Mouse (Mus musculus): ENCODE data around the gene Msl1. TPM values are rescaled to one million over a fixed set of nuclear protein-coding genes. Genes with fewer than 3 reads are reported as not detected.
A peak's percentile ranks its signal among the peaks of the same experiment; 100 is the strongest.

Msl1 gene
- polyA plus RNA-seq, 1 experiment: 83.8 TPM

GRCm38 (mm10) chr11:98775348-98776051 lies 19.8 kb upstream of the Msl1 start:
- Histone ChIP-seq H3K4me1 (ENCODE audit: control insufficient read depth, insufficient read depth, low read length) (peaks cover 8% of the 10 kb centered on the region), H3K27ac (ENCODE audit: insufficient read depth, low read length) (peak overlapping the region; percentile 97), H3K4me3 (ENCODE audit: insufficient read depth, low read length) (peak overlapping the region; percentile 12)
- TF ChIP-seq CTCF (IDR thresholded peaks at IDR 0.05; ENCODE audit: borderline replicate concordance, insufficient read depth, low read length) (no peak), POLR2A (IDR thresholded peaks at IDR 0.05; ENCODE audit: low read depth, low read length) (no peak; the same call in 1 of the 2 replicates)

- H3K27ac ChIP-seq (ENCODE audit: insufficient read depth, low read length): peak overlapping the region; percentile 97
- peaks cover 8% of the 10 kb centered on the region for H3K4me1 ChIP-seq (ENCODE audit: control insufficient read depth, insufficient read depth, low read length)
- TF ChIP-seq CTCF (IDR thresholded peaks at IDR 0.05; ENCODE audit: borderline replicate concordance, insufficient read depth, low read length): no peak
- TF ChIP-seq POLR2A (IDR thresholded peaks at IDR 0.05; ENCODE audit: low read depth, low read length): 0 out of 2 replicates have a peak, but pooled peaks have one; percentile 13
- H3K4me3 ChIP-seq (ENCODE audit: insufficient read depth, low read length): peak overlapping the region; percentile 12; the same call in 1 of the 2 replicates
Observed at GRCm38 (mm10) chr11:98776052-98776764, 19.1 kb upstream of the Msl1 start.

GRCm38 (mm10) chr11:98776843-98777590 lies 18.3 kb upstream of the Msl1 start:
- Histone ChIP-seq H3K4me1 (ENCODE audit: control insufficient read depth, insufficient read depth, low read length) (peaks cover 8% of the 10 kb centered on the region), H3K27ac (ENCODE audit: insufficient read depth, low read length) (peak overlapping the region; percentile 97), H3K4me3 (ENCODE audit: insufficient read depth, low read length) (no peak overlapping the region)
- TF ChIP-seq POLR2A (IDR thresholded peaks at IDR 0.05; ENCODE audit: low read depth, low read length) (peak; percentile 64), CTCF (IDR thresholded peaks at IDR 0.05; ENCODE audit: borderline replicate concordance, insufficient read depth, low read length) (no peak)

GRCm38 (mm10) chr11:98777888-98778287 lies 17.4 kb upstream of the Msl1 start:
- TF ChIP-seq POLR2A (IDR thresholded peaks at IDR 0.05; ENCODE audit: low read depth, low read length) (no peak), CTCF (IDR thresholded peaks at IDR 0.05; ENCODE audit: borderline replicate concordance, insufficient read depth, low read length) (no peak)
- Histone ChIP-seq H3K27ac (ENCODE audit: insufficient read depth, low read length) (no peak overlapping the region), H3K4me3 (ENCODE audit: insufficient read depth, low read length) (no peak overlapping the region), H3K4me1 (ENCODE audit: control insufficient read depth, insufficient read depth, low read length) (peaks cover 10% of the 10 kb centered on the region)

GRCm38 (mm10) chr11:98781851-98782512 lies 13.3 kb upstream of the Msl1 start:
- peaks cover 18% of the 10 kb centered on the region for H3K4me1 ChIP-seq (ENCODE audit: control insufficient read depth, insufficient read depth, low read length)
- TF ChIP-seq POLR2A (IDR thresholded peaks at IDR 0.05; ENCODE audit: low read depth, low read length): no peak
- no peak for TF ChIP-seq CTCF (IDR thresholded peaks at IDR 0.05; ENCODE audit: borderline replicate concordance, insufficient read depth, low read length)
- no peak overlapping the region for H3K27ac ChIP-seq (ENCODE audit: insufficient read depth, low read length)
- no peak overlapping the region for H3K4me3 ChIP-seq (ENCODE audit: insufficient read depth, low read length)

GRCm38 (mm10) chr11:98782651-98783235 lies 12.6 kb upstream of the Msl1 start:
- no peak for TF ChIP-seq CTCF (IDR thresholded peaks at IDR 0.05; ENCODE audit: borderline replicate concordance, insufficient read depth, low read length)
- no peak for TF ChIP-seq POLR2A (IDR thresholded peaks at IDR 0.05; ENCODE audit: low read depth, low read length)
- Histone ChIP-seq H3K27ac (ENCODE audit: insufficient read depth, low read length) (peak overlapping the region; percentile 94), H3K4me1 (ENCODE audit: control insufficient read depth, insufficient read depth, low read length) (peaks cover 18% of the 10 kb centered on the region), H3K4me3 (ENCODE audit: insufficient read depth, low read length) (0 out of 2 replicates have a peak overlapping the region, but pooled peaks have one; percentile 0)

GRCm38 (mm10) chr11:98783236-98783696 lies 12.1 kb upstream of the Msl1 start:
- H3K27ac ChIP-seq (ENCODE audit: insufficient read depth, low read length): peak overlapping the region; percentile 94
- TF ChIP-seq CTCF (IDR thresholded peaks at IDR 0.05; ENCODE audit: borderline replicate concordance, insufficient read depth, low read length) (no peak), POLR2A (IDR thresholded peaks at IDR 0.05; ENCODE audit: low read depth, low read length) (peak; percentile 72)
- 0 out of 2 replicates have a peak overlapping the region, but pooled peaks have one; percentile 0 for H3K4me3 ChIP-seq (ENCODE audit: insufficient read depth, low read length)
- H3K4me1 ChIP-seq (ENCODE audit: control insufficient read depth, insufficient read depth, low read length): peaks cover 18% of the 10 kb centered on the region

- peak overlapping the region; percentile 86 for H3K27ac ChIP-seq (ENCODE audit: insufficient read depth, low read length)
- H3K4me3 ChIP-seq (ENCODE audit: insufficient read depth, low read length): no peak overlapping the region
- peaks cover 18% of the 10 kb centered on the region for H3K4me1 ChIP-seq (ENCODE audit: control insufficient read depth, insufficient read depth, low read length)
- TF ChIP-seq POLR2A (IDR thresholded peaks at IDR 0.05; ENCODE audit: low read depth, low read length) (no peak), CTCF (IDR thresholded peaks at IDR 0.05; ENCODE audit: borderline replicate concordance, insufficient read depth, low read length) (no peak)
Observed at GRCm38 (mm10) chr11:98784139-98784538, 11.2 kb upstream of the Msl1 start.
